ENCODE assay signal across 15 mouse cellular contexts in genomic region chr10:16814013-16814412, GRCm38 (mm10).
"Had no signal": no experiment of that assay in that cellular context is flagged by ENCODE, and none has a peak within 500 bp of the region (broad histone marks: within the 10 kb centered on the region; RNA-seq: fewer than 3 reads in every experiment).

No protein-coding gene starts in this region.

- H3K9me3 ChIP-seq: neural tube, embryonic 15.5 days; stomach, embryonic 15.5 days had no signal

- H3K4me3 ChIP-seq: neural tube, embryonic 15.5 days; stomach, embryonic 15.5 days had no signal

- H3K27ac ChIP-seq: neural tube, embryonic 15.5 days; stomach, embryonic 15.5 days; stomach, postnatal 0 days had no signal

- H3K27me3 ChIP-seq: neural tube, embryonic 15.5 days; stomach, embryonic 15.5 days had no signal

- H3K9ac ChIP-seq: neural tube, embryonic 15.5 days; stomach, embryonic 15.5 days had no signal

- H3K36me3 ChIP-seq: neural tube, embryonic 15.5 days; stomach, embryonic 15.5 days had no signal

- H3K4me2 ChIP-seq: neural tube, embryonic 15.5 days; stomach, embryonic 15.5 days had no signal

- DNase-seq: retina, postnatal 1 day; right cerebral cortex, adult 18-20 months; right cerebral cortex, postnatal 14 days; right cerebral cortex, postnatal 25 days; right cerebral cortex, postnatal 4 days; spleen, adult 18-20 months; thymus, adult 18-20 months; thymus, adult 2 months; thymus, postnatal 14 days; thymus, postnatal 25 days; thymus, postnatal 36 days; thymus, postnatal 4 days had no signal

- H3K4me1 ChIP-seq: neural tube, embryonic 15.5 days; stomach, embryonic 15.5 days had no signal
